Mouse (Mus musculus) limb, embryonic 13.5 days (tissue): ENCODE measurements at regions not wholly inside any gene's neighbourhood (a gene's known extent, or its start where the extent isn't known, plus 50 kb on each side); places are given as distances from the start of the nearest gene placed in this dataset.

ENCODE experiments used
- ATAC-seq: fragments of 200-750 bp; cut with Nextera tagmentation; 2 replicates; pipeline ENCODE4 v1.8.0; 2017; ENCODE audit warnings: low read depth, moderate number of reproducible peaks, moderate TSS enrichment; ENCODE audit not compliant: low FRiP score
- H3K27ac ChIP-seq: fragments of 300-500 bp; sonication (generic); 2 replicates; pipeline ENCODE4 v1.5.1; 2015; ENCODE audit warnings: inconsistent platforms, mild to moderate bottlenecking, moderate library complexity
- H3K27me3 ChIP-seq: fragments of 300-500 bp; sonication (generic); 2 replicates; pipeline ENCODE4 v1.6.1; 2015; ENCODE audit warnings: mild to moderate bottlenecking, inconsistent platforms
- H3K36me3 ChIP-seq: fragments of 300-500 bp; sonication (generic); 2 replicates; pipeline ENCODE4 v1.6.1; 2015; ENCODE audit warnings: inconsistent platforms, mild to moderate bottlenecking, moderate library complexity
- H3K4me1 ChIP-seq: fragments of 300-500 bp; sonication (generic); 2 replicates; pipeline ENCODE4 v1.6.1; 2015; ENCODE audit warnings: inconsistent platforms
- H3K4me2 ChIP-seq: fragments of 300-500 bp; sonication (generic); replicated peaks from 2 replicates; pipeline ENCODE4 v1.6.1; 2015; ENCODE audit warnings: inconsistent platforms, mild to moderate bottlenecking, moderate library complexity
- H3K4me3 ChIP-seq: fragments of 300-500 bp; sonication (generic); 2 replicates; pipeline ENCODE4 v1.5.1; 2015; ENCODE audit warnings: moderate library complexity, mild to moderate bottlenecking, inconsistent platforms
- H3K9ac ChIP-seq: fragments of 300-500 bp; sonication (generic); 2 replicates; pipeline ENCODE4 v1.6.1; 2015; ENCODE audit warnings: mild to moderate bottlenecking, inconsistent platforms
- H3K9me3 ChIP-seq: fragments of 300-500 bp; sonication (generic); 2 replicates; pipeline ENCODE4 v1.6.1; 2016; ENCODE audit warnings: inconsistent platforms
- WGBS: fragments of 180-500 bp; shearing (Covaris S2); methylation state at CpG from one replicate; pipeline ENCODE4 v1.1.7; 2015; 5-methylcytosine and 5-hydroxymethylcytosine counted together

GRCm38 (mm10) chr11:63507387-63507786 lies 378.6 kb downstream of the Pmp22 start:
- Histone ChIP-seq H3K36me3 (no peaks in the 10 kb centered on the region), H3K27ac (no peak overlapping the region), H3K9me3 (no peaks in the 10 kb centered on the region), H3K4me2 (no peak overlapping the region), H3K27me3 (no peaks in the 10 kb centered on the region), H3K4me3 (no peak overlapping the region), H3K9ac (no peak overlapping the region), H3K4me1 (no peaks in the 10 kb centered on the region)
- ATAC-seq, result no peak
- WGBS, result 90% methylated on average over 8 of the region's 8 CpGs

- no peak for ATAC-seq
- no peaks in the 10 kb centered on the region for H3K36me3 ChIP-seq
- no peak overlapping the region for H3K27ac ChIP-seq
- H3K9me3 ChIP-seq, result no peaks in the 10 kb centered on the region
- no peaks in the 10 kb centered on the region for H3K4me1 ChIP-seq
- H3K4me3 ChIP-seq, result no peak overlapping the region
- no peaks in the 10 kb centered on the region for H3K27me3 ChIP-seq
- WGBS, result 84% methylated on average over 2 of the region's 2 CpGs
- no peak overlapping the region for H3K4me2 ChIP-seq
- H3K9ac ChIP-seq, result no peak overlapping the region
Observed at GRCm38 (mm10) chr11:63508727-63509126, 379.9 kb downstream of the Pmp22 start.

- Histone ChIP-seq H3K36me3 (no peaks in the 10 kb centered on the region), H3K4me1 (no peaks in the 10 kb centered on the region), H3K4me2 (no peak overlapping the region), H3K27ac (no peak overlapping the region), H3K4me3 (no peak overlapping the region), H3K9me3 (no peaks in the 10 kb centered on the region), H3K27me3 (no peaks in the 10 kb centered on the region), H3K9ac (no peak overlapping the region)
- 92% methylated on average over 7 of the region's 7 CpGs for WGBS
- ATAC-seq, result no peak
Observed at GRCm38 (mm10) chr11:63510611-63511010, 381.8 kb downstream of the Pmp22 start.

GRCm38 (mm10) chr11:63514615-63515014 lies 385.8 kb downstream of the Pmp22 start:
- Histone ChIP-seq H3K36me3 (no peaks in the 10 kb centered on the region), H3K9me3 (no peaks in the 10 kb centered on the region), H3K27ac (no peak overlapping the region), H3K4me2 (no peak overlapping the region), H3K9ac (no peak overlapping the region), H3K27me3 (no peaks in the 10 kb centered on the region), H3K4me3 (no peak overlapping the region), H3K4me1 (0 out of 2 replicates have a peak, but pooled peaks cover 11% of the 10 kb centered on the region)
- ATAC-seq, result no peak
- 86% methylated on average over 3 of the region's 3 CpGs for WGBS

- H3K27me3 ChIP-seq, result no peaks in the 10 kb centered on the region
- no peak overlapping the region for H3K9ac ChIP-seq
- H3K4me3 ChIP-seq, result no peak overlapping the region
- 0 out of 2 replicates have a peak, but pooled peaks cover 11% of the 10 kb centered on the region for H3K4me1 ChIP-seq
- no peaks in the 10 kb centered on the region for H3K9me3 ChIP-seq
- WGBS, result 34% methylated on average over 6 of the region's 6 CpGs
- no peak for ATAC-seq
- H3K4me2 ChIP-seq, result 0 out of 2 replicates have a peak overlapping the region, but pooled peaks have one; percentile 12
- H3K36me3 ChIP-seq, result no peaks in the 10 kb centered on the region
- H3K27ac ChIP-seq, result peak overlapping the region; percentile 0; the same call in 1 of the 2 replicates
Observed at GRCm38 (mm10) chr11:63518847-63519246, 390.1 kb downstream of the Pmp22 start.

- Histone ChIP-seq H3K27me3 (no peaks in the 10 kb centered on the region), H3K4me2 (no peak overlapping the region), H3K4me3 (no peak overlapping the region), H3K4me1 (peaks cover 14% of the 10 kb centered on the region), H3K9ac (no peak overlapping the region), H3K9me3 (no peaks in the 10 kb centered on the region), H3K36me3 (no peaks in the 10 kb centered on the region), H3K27ac (no peak overlapping the region)
- 86% methylated on average over 7 of the region's 7 CpGs for WGBS
- no peak for ATAC-seq
Observed at GRCm38 (mm10) chr11:63524254-63524653, 395.5 kb downstream of the Pmp22 start.

GRCm38 (mm10) chr11:63525431-63525830 lies 396.6 kb downstream of the Pmp22 start:
- no peak overlapping the region for H3K4me3 ChIP-seq
- H3K27me3 ChIP-seq, result no peaks in the 10 kb centered on the region
- peaks cover 14% of the 10 kb centered on the region for H3K4me1 ChIP-seq
- 63% methylated on average over 12 of the region's 12 CpGs for WGBS
- no peaks in the 10 kb centered on the region for H3K36me3 ChIP-seq
- H3K27ac ChIP-seq, result no peak overlapping the region
- ATAC-seq, result no peak
- 0 out of 2 replicates have a peak overlapping the region, but pooled peaks have one; percentile 4 for H3K4me2 ChIP-seq
- H3K9ac ChIP-seq, result no peak overlapping the region
- H3K9me3 ChIP-seq, result no peaks in the 10 kb centered on the region

- no peak overlapping the region for H3K27ac ChIP-seq
- no peaks in the 10 kb centered on the region for H3K9me3 ChIP-seq
- H3K4me2 ChIP-seq, result no peak overlapping the region
- ATAC-seq, result no peak
- no peaks in the 10 kb centered on the region for H3K27me3 ChIP-seq
- peaks cover 14% of the 10 kb centered on the region for H3K4me1 ChIP-seq
- H3K4me3 ChIP-seq, result no peak overlapping the region
- 64% methylated on average over 3 of the region's 3 CpGs for WGBS
- H3K36me3 ChIP-seq, result no peaks in the 10 kb centered on the region
- H3K9ac ChIP-seq, result no peak overlapping the region
Observed at GRCm38 (mm10) chr11:63525956-63526355, 396.1 kb downstream of the Hs3st3b1 start.

GRCm38 (mm10) chr11:63532752-63533151 lies 389.3 kb downstream of the Hs3st3b1 start:
- no peak overlapping the region for H3K9ac ChIP-seq
- no peaks in the 10 kb centered on the region for H3K36me3 ChIP-seq
- no peaks in the 10 kb centered on the region for H3K9me3 ChIP-seq
- peaks cover 13% of the 10 kb centered on the region; the same call in 1 of the 2 replicates for H3K4me1 ChIP-seq
- no peaks in the 10 kb centered on the region for H3K27me3 ChIP-seq
- WGBS, result 63% methylated on average over 5 of the region's 5 CpGs
- peak; percentile 66; the same call in 1 of the 2 replicates for ATAC-seq
- H3K27ac ChIP-seq, result no peak overlapping the region
- H3K4me3 ChIP-seq, result no peak overlapping the region
- H3K4me2 ChIP-seq, result no peak overlapping the region

GRCm38 (mm10) chr11:63533555-63534200 lies 388.4 kb downstream of the Hs3st3b1 start:
- H3K4me2 ChIP-seq, result no peak overlapping the region
- no peak overlapping the region for H3K4me3 ChIP-seq
- H3K9me3 ChIP-seq, result no peaks in the 10 kb centered on the region
- 51% methylated on average over 4 of the region's 4 CpGs for WGBS
- ATAC-seq, result no peak
- no peak overlapping the region for H3K27ac ChIP-seq
- H3K27me3 ChIP-seq, result no peaks in the 10 kb centered on the region
- H3K4me1 ChIP-seq, result peaks cover 13% of the 10 kb centered on the region; the same call in 1 of the 2 replicates
- no peak overlapping the region for H3K9ac ChIP-seq
- H3K36me3 ChIP-seq, result no peaks in the 10 kb centered on the region

GRCm38 (mm10) chr11:63537693-63538092 lies 384.4 kb downstream of the Hs3st3b1 start:
- no peak overlapping the region for H3K27ac ChIP-seq
- 84% methylated on average over 3 of the region's 3 CpGs for WGBS
- no peaks in the 10 kb centered on the region for H3K27me3 ChIP-seq
- H3K4me3 ChIP-seq, result no peak overlapping the region
- no peak overlapping the region for H3K9ac ChIP-seq
- H3K4me2 ChIP-seq, result no peak overlapping the region
- no peaks in the 10 kb centered on the region for H3K9me3 ChIP-seq
- ATAC-seq, result no peak
- peaks cover 10% of the 10 kb centered on the region; the same call in 1 of the 2 replicates for H3K4me1 ChIP-seq
- no peaks in the 10 kb centered on the region for H3K36me3 ChIP-seq

- Histone ChIP-seq H3K4me3 (no peak overlapping the region), H3K4me2 (no peak overlapping the region), H3K27ac (no peak overlapping the region), H3K4me1 (peaks cover 12% of the 10 kb centered on the region), H3K9me3 (no peaks in the 10 kb centered on the region), H3K27me3 (no peaks in the 10 kb centered on the region), H3K36me3 (no peaks in the 10 kb centered on the region), H3K9ac (no peak overlapping the region)
- no peak for ATAC-seq
- WGBS, result 83% methylated on average over 7 of the region's 7 CpGs
Observed at GRCm38 (mm10) chr11:63543971-63544696, 378.0 kb downstream of the Hs3st3b1 start.
